Mouse (Mus musculus): Measurements from ENCODE around the gene Gnaz.

- TF ChIP-seq CTCF (IDR thresholded peaks at IDR 0.05; ENCODE audit: low read depth, low read length) (peak; percentile 55), POLR2A (IDR thresholded peaks at IDR 0.05; ENCODE audit: extremely low read depth, insufficient read depth, low read length) (no peak)
These were observed 37.4 kb upstream of the Gnaz start for GRCm38 (mm10) chr10:74929578-74929977.

Measured in liver, adult 2 months (tissue).